Mouse (Mus musculus): ENCODE results near the gene Rpl39l. TPM values are rescaled to one million over a fixed set of nuclear protein-coding genes. Genes with fewer than 3 reads are reported as not detected.

Rpl39l gene
- polyA plus RNA-seq (2012; rRNA removed) = 0.08 and 0.60 TPM in 2 replicates

GRCm38 (mm10) chr16:10170005-10170404, at the start of gene Rpl39l:
TSS of gene Rpl39l (plus strand) at chr16:10170226.

DNA sequence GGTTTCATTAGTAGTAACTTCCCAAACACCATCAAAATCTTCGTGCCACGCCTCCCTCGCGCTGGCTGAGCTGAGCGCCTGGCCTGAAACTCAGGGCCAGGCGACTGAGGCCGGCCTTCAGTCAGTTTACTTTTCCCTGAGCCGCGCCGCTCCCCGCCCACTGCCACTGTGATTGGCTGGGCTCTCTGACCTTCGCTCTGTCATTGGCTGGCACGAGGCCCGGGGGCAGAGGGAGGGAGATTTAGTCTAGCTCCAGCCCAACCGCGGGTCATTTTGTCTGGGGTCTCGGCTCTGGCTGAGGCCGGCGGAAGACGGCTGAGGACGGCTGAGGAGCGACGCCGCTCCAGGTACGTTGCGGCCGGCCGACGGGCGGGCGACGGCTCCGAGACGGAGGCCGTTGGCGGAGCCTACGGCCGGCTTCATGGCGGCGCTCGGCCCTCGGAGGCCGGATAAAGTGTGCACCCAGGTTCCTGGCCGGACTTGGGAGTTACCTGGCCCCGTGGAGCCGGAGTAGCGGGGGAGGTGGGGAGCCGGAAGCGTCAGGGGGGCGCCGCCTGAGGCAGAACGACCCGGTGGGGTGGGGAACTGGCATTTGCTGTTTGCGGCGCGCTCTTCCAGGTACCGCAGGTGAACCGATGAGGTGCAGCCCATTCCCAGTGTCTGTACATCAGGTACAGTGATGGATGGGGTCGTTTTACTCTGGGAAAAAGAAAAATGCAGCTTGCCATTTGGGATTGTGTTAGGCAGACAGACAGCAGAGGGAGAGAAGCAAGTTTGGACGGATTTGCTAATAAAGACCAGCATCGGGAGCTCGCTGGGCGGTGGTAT, 22.9 kb downstream of the Rpl39l start, which contains the start of gene Atf7ip2:
Atf7ip2 (plus strand) TSS at position 34 of the 828 bp plus-strand sequence.

Other genes starting within 250 kb of the Rpl39l start
- not detected in 2 replicates for gene Grin2a, start 174.7 kb upstream of the Rpl39l start, polyA plus RNA-seq (2012; rRNA removed)
- gene Atf7ip2, start 22.5 kb downstream of the Rpl39l start, polyA plus RNA-seq (2012; rRNA removed) = 0.03 and 0.05 TPM in 2 replicates
- 3.8 and 4.3 TPM in 2 replicates for gene Emp2, start 143.7 kb downstream of the Rpl39l start, polyA plus RNA-seq (2012; rRNA removed)
- 0.05 and 0.13 TPM in 2 replicates for gene Tekt5, start 225.3 kb downstream of the Rpl39l start, polyA plus RNA-seq (2012; rRNA removed)
- 13.0 and 13.8 TPM in 2 replicates for gene Nubp1, start 241.7 kb downstream of the Rpl39l start, polyA plus RNA-seq (2012; rRNA removed)